Mouse (Mus musculus): ENCODE results near the gene Ankfy1.

DNA sequence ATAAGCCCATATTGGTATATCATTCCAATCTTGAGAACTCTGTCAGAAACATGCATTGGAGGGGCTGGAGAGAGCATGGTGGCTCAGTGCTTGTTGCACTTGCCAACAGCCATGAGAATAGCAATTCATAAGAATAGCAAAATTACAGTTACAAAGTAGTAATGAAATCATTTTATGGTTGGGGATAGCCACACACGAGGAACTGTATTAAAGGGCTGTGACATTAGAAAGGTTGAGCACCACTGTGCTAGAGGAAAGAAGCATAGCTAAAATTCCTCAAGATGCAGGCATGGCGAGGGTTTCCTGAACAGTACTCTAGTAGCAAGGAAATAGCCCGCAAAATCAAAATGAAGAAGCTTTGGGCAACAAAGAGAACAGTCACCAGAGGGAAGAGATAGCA is 43.9 kb downstream of the Ankfy1 start:
- TF ChIP-seq CTCF (IDR thresholded peaks at IDR 0.05): no peak
- TF ChIP-seq EP300 (IDR thresholded peaks at IDR 0.05): no peak
